Comparison of ENCODE assay signal across 26 mouse cellular contexts in genomic region chr10:119580024-119580423, GRCm38 (mm10).
"Had no signal": no experiment of that assay in that cellular context is flagged by ENCODE, and none has a peak within 500 bp of the region (broad histone marks: within the 10 kb centered on the region; RNA-seq: fewer than 3 reads in every experiment).

No protein-coding gene starts in this region.

- H3K4me3 ChIP-seq: gastrocnemius, adult 2 months; heart, embryonic 10.5 days; heart, embryonic 12.5 days; hindbrain, embryonic 10.5 days; hindbrain, embryonic 12.5 days; intestine, embryonic 15.5 days; layer of hippocampus, adult 2 months; left cerebral cortex, adult 2 months; limb, embryonic 13.5 days; liver, embryonic 13.5 days; liver, embryonic 15.5 days had no signal

- DNase-seq: gastrocnemius, adult 2 months; gastrocnemius, postnatal 10 days; gastrocnemius, postnatal 25 days; heart, adult 18-20 months; heart, postnatal 10 days; heart, postnatal 4 days; kidney, adult 18-20 months; kidney, adult 8-10 months; kidney, postnatal 25 days; kidney, postnatal 4 days; liver; liver, embryonic 13.5 days had no signal

- H3K27ac ChIP-seq: gastrocnemius, adult 2 months; heart, embryonic 10.5 days; hindbrain, embryonic 10.5 days; hindbrain, embryonic 12.5 days; hindbrain, embryonic 14.5 days; intestine, embryonic 15.5 days; layer of hippocampus, adult 2 months; left cerebral cortex, adult 2 months; limb, embryonic 13.5 days; liver, embryonic 13.5 days; liver, embryonic 15.5 days had no signal

- H3K36me3 ChIP-seq: heart, embryonic 10.5 days; heart, embryonic 12.5 days; hindbrain, embryonic 10.5 days; hindbrain, embryonic 12.5 days; intestine, embryonic 15.5 days; limb, embryonic 13.5 days; liver, embryonic 13.5 days; liver, embryonic 15.5 days had no signal

- H3K27me3 ChIP-seq: heart, embryonic 12.5 days; hindbrain, embryonic 12.5 days; intestine, embryonic 15.5 days; limb, embryonic 13.5 days; liver, embryonic 13.5 days; liver, embryonic 15.5 days had no signal

- ATAC-seq: hindbrain, embryonic 16.5 days; inflammation-experienced regulatory T-cells, adult 6 months; intestine, embryonic 15.5 days; intestine, postnatal 0 days had no signal

- H3K9ac ChIP-seq: heart, embryonic 12.5 days; hindbrain, embryonic 12.5 days; hindbrain, embryonic 14.5 days; intestine, embryonic 15.5 days; limb, embryonic 13.5 days; liver, embryonic 13.5 days; liver, embryonic 15.5 days had no signal

- H3K4me2 ChIP-seq: heart, embryonic 12.5 days; hindbrain, embryonic 12.5 days; hindbrain, embryonic 14.5 days; intestine, embryonic 15.5 days; limb, embryonic 13.5 days; liver, embryonic 11.5 days; liver, embryonic 13.5 days; liver, embryonic 15.5 days had no signal

- H3K4me1 ChIP-seq: heart, embryonic 10.5 days; hindbrain, embryonic 12.5 days; intestine, embryonic 15.5 days; liver, embryonic 13.5 days; liver, embryonic 15.5 days had no signal

- H3K9me3 ChIP-seq: heart, embryonic 10.5 days; hindbrain, embryonic 10.5 days; hindbrain, embryonic 12.5 days; intestine, embryonic 15.5 days; limb, embryonic 13.5 days; liver, embryonic 13.5 days; liver, embryonic 15.5 days had no signal
